Mouse (Mus musculus): Measurements from ENCODE around the gene Cbx5.

DNA sequence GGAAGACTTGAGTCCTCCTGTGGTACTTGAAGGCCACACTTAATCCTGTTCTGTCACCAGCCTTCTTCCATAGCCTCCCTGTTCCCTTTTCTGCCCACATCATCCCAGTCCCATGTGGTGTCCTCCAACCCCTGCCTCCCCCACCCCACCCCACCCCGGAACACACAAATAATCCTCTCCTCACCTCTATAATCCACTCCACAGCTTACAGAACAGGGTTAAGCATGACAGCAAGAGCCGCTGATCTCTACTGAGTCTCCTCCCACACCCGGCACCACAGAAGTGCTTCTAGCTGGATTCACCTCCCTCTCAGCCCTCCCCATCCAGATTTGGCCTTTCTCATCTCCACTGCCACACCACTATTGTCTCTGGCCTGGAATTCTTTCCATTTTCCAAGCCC, 71.8 kb downstream of the Cbx5 start:
- TF ChIP-seq CTCF (IDR thresholded peaks at IDR 0.05; ENCODE audit: low read depth): no peak
- no peak for TF ChIP-seq EP300 (IDR thresholded peaks at IDR 0.05; ENCODE audit: low read depth)
